Mouse (Mus musculus): ENCODE results near the gene Lsm10.
"Not testable (repeated sequence)": the region's sequence is repeated elsewhere in the genome, so short reads cannot be mapped to it uniquely, and the experiment has no call there.

Gene Lsm10

DNA sequence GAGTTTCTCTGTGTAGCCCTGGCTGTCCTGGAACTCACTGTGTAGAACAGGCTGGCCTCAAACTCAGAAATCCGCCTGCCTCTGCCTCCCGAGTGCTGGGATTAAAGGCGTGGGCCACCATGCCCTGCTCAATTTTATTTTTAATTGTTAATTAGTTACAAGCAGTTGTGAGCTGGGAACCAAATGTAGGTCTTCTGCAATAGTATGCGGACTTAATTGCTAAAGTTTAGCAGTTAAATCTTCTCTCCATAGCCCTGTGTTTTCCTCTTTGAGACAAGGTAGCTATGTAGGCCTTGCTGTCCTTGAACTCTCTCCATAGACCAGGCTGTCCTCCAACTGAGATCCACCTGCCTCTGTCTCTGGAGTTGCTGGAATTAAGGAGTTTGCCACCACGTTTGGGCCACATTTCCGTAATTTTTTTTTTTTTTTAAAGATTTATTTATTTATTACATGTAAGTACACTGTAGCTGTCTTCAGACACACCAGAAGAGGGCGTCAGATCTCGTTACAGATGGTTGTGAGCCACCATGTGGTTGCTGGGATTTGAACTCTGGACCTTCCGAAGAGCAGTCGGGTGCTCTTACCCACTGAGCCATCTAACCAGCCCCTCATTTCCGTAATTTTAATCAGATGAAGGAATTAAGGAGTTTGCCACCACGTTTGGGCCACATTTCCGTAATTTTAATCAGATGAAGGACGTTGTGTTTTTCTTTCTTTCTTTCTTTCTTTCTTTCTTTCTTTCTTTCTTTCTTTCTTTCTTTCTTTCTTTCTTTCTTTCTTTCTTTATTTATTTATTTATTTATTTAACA is 597 bp upstream of the Lsm10 start:
- not testable (repeated sequence) for DNase-seq (ENCODE audit: low spot score in 2 of 2)

- peak in 1 of 2 experiments; percentile 54 for DNase-seq (ENCODE audit: low spot score in 2 of 2)
These were observed 1.4 kb downstream of the Lsm10 start for GRCm38 (mm10) chr4:126097711-126098253.

DNA sequence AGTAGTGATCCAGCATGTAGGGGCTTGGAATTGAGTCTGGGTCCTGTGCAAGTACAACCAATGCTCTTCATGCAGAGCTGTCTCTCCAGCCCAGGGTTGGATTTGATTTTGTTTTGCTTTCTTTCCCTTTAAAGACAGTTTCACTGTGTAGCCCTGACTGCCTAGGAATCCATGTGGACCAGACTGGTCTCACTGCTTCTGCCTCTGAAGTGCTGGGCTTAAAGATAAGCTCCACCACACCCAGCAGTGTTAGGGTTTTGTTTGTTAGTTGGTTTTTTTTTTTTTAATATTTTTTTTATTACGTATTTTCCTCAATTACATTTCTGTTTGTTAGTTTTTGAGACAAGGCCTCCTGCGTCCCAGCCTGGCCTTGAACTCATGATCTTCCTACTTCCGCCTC is 2.9 kb downstream of the Lsm10 start:
- DNase-seq (ENCODE audit: low spot score in 2 of 2): no peak

DNA sequence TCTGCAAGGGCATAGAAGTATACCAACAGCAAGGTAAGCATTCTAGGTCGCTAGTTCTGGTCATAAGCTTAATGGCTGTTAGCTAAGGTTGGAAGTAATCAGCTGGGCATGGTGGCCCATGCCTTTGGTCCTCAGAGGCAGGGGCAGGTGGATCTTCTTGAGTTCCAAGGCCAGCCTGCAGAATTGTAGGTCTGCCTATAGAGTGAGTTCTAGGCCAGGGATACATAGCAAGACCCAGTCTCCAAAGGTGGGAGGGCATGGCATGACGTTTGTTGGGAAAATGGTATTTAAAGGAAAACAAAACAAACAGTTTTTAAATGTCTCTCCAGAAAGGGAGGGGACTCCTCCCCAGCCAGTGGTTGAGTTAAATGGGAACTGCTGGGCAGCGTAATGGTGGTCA is 4.3 kb downstream of the Lsm10 start:
- no peak for DNase-seq (ENCODE audit: low spot score in 2 of 2)

GRCm38 (mm10) chr4:126102061-126102841 is 5.8 kb downstream of the Lsm10 start:
- DNase-seq (ENCODE audit: low spot score in 2 of 2): no peak

- peak; percentile 84 to 89 for DNase-seq (ENCODE audit: low spot score in 2 of 2)
These were observed 6.7 kb downstream of the Lsm10 start for GRCm38 (mm10) chr4:126103057-126103581.

DNA sequence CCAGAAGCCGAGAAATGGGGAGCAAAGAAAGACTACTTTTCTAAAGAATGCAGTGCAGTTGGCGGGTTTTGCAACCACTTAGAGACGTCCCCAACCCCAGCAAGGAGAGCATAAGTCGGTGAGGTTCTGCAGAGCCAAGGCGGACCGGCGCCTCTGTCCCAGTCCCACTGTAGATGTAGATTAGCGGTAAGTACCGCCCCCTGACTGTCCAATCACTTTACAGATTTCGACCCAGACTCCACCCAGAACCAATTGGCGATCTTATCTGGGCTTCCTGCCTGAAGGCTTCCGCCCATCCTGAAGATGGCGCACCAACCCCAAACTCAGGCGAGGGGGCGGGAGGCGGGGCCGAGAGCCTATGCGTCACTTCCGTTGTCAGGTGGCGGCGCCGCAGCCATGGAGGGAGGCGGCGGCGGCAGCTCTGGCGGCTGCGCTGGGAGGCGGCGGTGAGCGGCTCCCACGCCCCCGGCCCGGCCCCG is 7.2 kb downstream of the Lsm10 start, which contains the start of gene Stk40:
Gene Stk40 (plus strand): TSS at position 368 of the 479 bp plus-strand sequence.
- DNase-seq (ENCODE audit: low spot score in 2 of 2): peak; percentile 97 to 98

DNA sequence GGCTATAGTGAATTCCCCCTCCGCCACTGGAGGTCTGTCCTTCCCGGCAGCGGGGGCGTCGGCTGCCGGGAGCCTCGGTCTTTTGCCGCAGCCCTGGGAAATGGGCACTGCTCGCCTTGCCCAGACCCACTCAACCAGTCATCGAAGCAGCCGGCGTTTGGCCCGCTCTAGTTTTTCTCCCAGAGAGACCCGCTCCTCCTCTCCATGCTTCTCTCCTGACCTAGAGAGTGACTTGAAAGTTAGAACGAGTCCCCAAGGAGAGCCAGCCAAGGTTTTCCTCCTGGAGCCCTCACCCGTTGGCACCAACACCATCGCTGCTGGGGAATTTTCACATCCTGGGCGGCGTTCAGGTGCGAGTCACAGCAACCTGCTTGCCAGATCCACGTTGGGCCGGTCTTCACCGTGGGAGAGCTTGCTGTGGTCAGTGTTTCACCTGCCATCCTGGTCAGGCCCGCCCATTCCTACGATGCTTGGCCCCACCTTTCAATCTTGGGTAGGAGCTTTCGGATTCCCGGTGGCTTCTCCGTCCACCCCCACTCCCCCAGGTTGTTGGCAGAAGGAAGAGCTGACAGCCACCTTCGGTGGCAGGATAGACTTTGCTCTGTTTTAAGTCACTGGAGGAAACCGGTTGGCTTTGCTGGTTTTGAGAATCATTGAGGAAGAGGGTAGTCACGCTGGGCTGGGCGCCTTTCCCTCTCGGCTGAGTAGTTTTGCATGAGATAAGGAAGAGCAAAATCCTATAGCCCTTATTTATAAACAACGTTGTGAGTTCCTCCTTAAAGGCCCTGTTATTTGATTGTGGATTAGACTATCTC is 8.0 kb downstream of the Lsm10 start:
- DNase-seq (ENCODE audit: low spot score in 2 of 2): peak; percentile 52 to 56

DNA sequence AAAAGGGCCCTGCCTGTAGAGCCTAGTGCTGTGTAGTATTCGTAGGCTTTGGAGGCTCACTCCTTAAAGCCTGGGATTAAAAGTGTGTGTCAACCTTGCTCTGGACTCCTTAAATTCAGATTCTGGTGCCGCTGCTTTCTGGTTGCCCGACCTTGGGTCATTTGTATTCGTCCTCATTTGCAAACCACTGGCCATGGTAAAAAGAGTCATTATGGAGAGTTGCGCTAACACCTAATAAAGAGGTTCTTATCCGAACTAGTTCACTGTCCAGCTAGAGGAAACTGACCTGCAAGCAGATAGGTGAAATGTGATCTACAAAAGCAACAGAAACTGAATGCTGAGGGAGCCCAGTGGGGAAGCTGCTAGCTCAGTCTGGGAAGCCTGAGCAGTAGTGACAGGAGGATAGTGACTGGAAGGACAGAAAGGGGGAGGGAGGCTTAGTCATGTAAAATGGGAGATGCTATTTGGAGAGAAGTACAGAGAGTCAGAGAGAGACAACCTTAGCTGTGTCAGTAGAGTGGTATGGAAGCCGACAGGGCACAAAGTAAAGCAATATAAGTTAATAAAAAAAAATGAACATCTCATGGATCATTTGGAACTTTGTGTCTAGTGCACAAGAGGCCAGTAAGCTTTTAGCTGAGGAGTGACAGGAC is 8.8 kb downstream of the Lsm10 start:
- DNase-seq (ENCODE audit: low spot score in 2 of 2): no peak

GRCm38 (mm10) chr4:126108061-126108740 is 11.8 kb downstream of the Lsm10 start:
- DNase-seq (ENCODE audit: low spot score in 2 of 2): no peak

DNA sequence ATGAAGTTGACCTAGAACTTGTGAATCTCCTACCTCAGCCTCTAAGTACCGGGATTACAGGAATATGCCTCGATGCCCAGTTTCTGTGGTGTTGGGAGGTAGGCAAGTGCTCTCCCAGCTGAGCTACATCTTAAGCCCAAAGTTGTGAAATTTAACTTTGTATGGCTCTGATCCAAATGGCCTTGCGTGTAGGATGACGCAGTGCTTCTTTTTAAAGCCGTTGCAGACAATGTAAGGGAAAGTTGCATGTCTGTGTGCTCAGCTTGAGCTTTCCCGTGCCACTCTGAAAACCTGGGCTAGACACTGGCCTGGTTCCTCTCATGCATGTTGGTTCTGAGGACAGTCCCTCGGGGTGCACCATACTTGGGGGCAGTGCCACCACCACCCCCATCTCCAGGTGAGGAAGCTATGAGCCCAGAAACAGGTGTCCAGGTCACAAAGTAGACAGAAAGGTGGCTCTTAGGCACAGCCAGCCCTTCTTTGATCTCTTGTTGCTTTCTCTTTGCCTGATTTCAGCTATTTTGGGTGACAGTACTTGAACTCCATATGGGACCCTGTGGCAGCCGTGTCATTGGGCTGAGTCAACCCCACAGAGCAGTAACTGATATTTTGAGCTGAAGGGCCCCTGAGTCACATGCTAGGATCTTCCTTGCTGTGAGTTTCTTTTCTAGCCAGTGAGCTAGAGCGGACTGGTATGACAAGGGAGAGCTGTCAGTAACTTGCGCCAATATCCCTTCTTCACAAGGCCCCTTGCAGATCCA is 13.4 kb downstream of the Lsm10 start:
- no peak for DNase-seq (ENCODE audit: low spot score in 2 of 2)

- peak; percentile 68 to 78 for DNase-seq (ENCODE audit: low spot score in 2 of 2)
These were observed 14.1 kb downstream of the Lsm10 start for GRCm38 (mm10) chr4:126110374-126111152.

DNA sequence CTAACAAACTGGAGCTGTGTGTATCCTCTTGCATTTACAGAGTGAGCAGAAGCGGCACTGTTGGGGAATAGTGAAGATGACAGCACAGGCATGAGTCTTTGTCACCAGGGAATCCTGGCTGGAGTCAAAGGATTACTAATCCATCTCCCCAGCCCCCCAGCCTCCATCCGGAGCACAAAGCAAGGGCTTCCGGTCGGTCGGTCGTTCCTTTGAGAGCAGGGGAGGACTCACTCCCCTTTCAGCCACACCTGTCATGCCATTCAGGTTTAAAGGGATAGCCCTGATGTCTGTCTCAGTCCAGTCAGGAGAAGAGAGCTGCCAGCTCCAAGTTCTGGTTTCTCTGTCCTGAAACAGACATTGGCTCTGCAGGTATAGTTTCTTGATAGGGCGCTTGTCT is 14.7 kb downstream of the Lsm10 start:
- DNase-seq (ENCODE audit: low spot score in 2 of 2): no peak

- no peak for DNase-seq (ENCODE audit: low spot score in 2 of 2)
These were observed 16.8 kb downstream of the Lsm10 start for GRCm38 (mm10) chr4:126113243-126113642.

- no peak for DNase-seq (ENCODE audit: low spot score in 2 of 2)
These were observed 17.5 kb downstream of the Lsm10 start for GRCm38 (mm10) chr4:126113943-126114342.

DNA sequence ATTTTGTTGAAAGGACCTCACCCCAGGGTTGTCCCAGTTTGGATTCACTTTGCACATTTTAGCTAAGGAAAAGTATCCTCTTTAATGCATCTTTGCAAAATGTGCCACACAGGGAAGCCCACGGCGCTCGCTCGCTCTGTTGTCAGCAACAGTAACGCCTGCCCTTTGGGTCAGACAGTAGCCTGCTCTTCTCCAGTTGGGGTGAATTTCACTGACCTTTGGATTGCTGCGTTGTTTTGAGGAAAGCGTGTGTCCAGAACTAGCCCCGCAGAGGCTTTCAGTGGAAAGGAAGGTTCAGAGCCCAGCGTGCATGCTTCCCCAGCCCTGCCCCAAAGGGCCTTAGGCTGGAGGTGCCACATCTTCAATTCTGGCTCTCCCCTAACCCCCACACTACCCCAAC is 19.0 kb downstream of the Lsm10 start:
- DNase-seq (ENCODE audit: low spot score in 2 of 2): no peak

DNA sequence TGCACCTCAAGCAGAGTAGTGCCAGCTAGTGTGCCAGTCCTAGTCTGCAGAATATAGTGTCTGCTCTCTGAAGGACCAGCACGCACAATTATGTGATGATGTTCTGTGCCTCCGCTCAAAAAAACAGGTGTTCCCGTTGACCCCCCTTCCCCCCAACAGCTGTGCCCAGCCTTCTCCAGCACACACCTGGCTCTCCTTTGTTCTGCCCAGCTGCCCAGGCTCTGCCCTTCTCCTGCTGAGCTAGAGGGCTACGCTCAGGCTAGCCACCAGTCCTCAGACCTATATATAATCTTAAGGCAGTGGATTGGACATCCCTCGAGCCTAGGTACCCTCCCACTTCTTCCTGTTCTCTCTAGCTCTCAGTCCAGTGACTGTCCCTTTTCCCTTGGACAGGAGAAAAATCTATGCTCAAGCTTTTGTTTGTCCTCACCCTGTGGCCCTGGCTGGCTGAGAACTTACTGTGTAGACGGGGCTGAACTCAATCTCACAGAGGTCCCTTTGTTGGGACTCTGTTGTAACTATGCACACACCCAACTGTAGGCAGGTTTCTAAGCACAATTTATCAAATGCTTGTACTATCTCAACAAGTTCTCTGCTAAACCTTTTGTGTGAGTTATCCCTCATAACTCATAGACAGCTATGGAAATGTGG is 19.6 kb downstream of the Lsm10 start:
- DNase-seq (ENCODE audit: low spot score in 2 of 2): no peak

GRCm38 (mm10) chr4:126117116-126117515 is 20.7 kb downstream of the Lsm10 start:
- no peak for DNase-seq (ENCODE audit: low spot score in 2 of 2)
